Mouse (Mus musculus) urinary bladder, postnatal 10 days (tissue): Measurements from ENCODE around the gene Rasef.
"Not testable (repeated sequence)": the region's sequence is repeated elsewhere in the genome, so short reads cannot be mapped to it uniquely, and the experiment has no call there.

Experiments
- DNase-seq: peaks from one replicate; pipeline ENCODE4 v3.0.0; 2022; ENCODE audit warnings: low spot score

The Rasef gene

GRCm38 (mm10) chr4:73790260-73791185 is at the start of gene Rasef:
Gene Rasef (minus strand): TSS chr4:73790994.
- peak; percentile 20 for DNase-seq

- no peak for DNase-seq
Observed at GRCm38 (mm10) chr4:73826587-73826986, 35.8 kb upstream of the Rasef start.

GRCm38 (mm10) chr4:73791186-73791540 is 369 bp upstream of the Rasef start:
- no peak for DNase-seq

DNA sequence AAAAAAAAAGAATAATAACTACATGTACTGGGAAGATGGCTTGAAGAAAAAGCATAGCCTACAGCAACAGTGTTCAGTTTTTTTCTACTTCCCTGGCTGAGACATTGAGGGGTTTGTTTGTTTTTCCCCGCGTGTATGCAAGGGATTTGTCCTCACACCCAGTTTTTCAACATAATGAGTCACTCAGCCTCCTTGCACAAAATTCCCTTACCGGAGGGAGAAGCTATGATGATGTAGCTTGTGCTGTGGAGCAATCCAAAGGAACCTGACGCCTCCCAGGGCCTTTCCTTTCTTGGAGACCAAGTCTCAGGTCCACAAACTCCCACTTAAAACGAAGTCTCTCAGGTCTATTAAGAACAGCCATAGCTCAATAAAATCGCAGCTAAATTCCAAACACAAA is 1.3 kb downstream of the Rasef start:
- DNase-seq, result no peak

- DNase-seq, result no peak
Observed at GRCm38 (mm10) chr4:73788076-73788730, 2.6 kb downstream of the Rasef start.

GRCm38 (mm10) chr4:73784147-73784546 is 6.6 kb downstream of the Rasef start:
- DNase-seq, result no peak

- no peak for DNase-seq
Observed at GRCm38 (mm10) chr4:73781061-73781460, 9.7 kb downstream of the Rasef start.

DNA sequence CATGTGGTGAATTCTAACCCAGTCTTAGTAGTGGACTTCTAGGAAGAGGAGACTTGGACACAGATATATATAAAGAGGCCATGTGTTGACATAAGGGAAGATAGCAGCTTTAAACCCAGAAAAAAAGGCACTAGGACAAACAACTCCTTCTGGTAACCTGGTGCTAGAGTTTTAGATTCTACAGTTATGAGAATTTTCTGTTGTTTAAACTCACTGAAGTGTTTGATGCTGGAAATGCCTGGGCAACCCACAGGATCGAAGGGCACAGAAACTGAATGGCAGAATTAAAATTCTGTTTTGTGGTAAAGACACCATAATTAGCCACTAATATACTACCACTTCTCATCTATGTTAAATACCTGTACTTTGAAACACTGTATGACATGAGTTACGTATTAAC is 15.5 kb downstream of the Rasef start:
- no peak for DNase-seq

DNA sequence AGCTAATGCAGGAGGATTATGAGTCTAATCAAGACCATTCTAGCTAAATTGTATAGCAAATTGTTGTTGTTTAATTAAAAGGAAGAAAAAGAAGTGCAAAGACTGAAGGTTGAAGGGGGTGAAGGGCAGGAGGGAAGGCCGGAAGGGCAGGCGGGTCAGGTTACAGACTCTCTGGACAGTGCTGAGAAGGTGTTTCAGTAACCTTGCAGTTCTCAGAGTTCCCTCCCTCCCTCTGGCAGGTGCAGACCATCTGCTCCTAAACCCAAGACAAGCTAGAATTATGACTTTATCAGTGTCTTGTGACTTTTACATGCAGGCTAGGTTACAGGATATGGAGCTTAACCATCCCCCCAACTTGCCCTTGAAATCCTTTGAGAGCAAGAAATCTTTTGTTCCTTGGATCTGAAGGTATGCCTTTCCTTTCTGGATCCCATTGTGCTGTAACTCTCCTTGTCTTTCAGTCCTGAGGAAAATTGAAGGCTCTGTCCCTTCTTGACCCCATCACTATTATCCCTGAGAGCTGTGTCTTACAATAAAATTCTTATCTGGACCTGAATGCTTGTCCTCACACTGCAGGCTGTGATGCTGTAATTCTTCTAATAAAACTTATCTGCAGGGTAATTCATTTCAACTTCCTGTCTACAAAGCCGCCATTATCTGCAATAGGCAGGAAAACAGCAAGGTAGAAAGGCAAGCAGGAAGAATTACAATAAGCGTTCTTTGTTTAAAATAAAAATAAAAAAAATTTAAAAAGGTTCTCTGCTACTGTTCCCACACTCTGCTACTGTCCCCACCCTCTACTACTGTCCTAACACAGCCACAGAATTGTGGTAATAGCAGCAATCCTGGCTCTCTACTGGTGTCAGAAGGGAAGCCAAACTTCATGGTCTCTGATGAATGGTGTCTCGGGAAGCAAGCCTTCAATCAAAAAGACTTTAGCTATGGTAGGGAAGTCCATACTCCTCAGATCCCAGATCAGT is 16.7 kb downstream of the Rasef start:
- no peak for DNase-seq

- no peak for DNase-seq
Observed at GRCm38 (mm10) chr4:73772028-73772427, 18.8 kb downstream of the Rasef start.

DNA sequence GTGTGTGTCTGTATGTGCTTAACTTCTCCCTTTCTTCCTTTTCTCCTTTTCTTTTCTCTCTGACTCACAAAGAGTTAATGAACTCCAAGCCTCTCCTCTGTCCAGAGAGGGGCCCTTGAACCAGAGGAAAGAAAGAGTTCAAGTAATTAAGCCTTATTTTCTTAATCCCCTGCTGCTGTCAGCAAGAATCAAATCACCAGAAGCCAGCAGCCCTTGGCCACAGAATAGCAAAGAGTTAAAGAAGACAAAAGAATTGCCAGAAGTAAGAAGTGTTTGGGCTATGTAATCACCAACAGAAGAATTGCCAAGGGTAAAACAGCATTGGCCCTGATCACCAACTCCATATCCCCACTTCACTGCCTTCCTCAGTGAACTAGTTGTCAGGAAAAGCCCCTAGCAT is 20.2 kb downstream of the Rasef start:
- DNase-seq, result no peak

- DNase-seq, result no peak
Observed at GRCm38 (mm10) chr4:73768156-73768555, 22.6 kb downstream of the Rasef start.

GRCm38 (mm10) chr4:73748219-73748618 is 42.6 kb downstream of the Rasef start:
- no peak for DNase-seq

DNA sequence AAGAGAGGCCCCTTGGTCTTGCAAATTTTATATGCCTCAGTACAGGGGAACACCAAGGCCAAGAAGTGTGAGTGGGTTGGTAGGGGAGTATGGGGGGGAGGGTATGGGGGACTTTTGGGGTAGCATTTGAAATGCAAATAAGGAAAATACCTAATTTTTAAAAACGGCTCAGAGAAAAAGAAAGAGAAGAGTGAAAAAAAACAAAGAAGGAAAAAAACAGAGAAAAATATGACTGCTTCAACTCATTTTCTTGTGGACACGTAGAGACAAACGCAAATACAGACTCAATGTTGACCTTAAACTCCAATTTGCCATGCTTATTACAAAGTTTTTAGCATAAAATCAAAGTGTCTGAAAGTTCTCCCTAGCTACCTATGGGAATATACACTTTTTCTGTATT is 51.4 kb downstream of the Rasef start:
- no peak for DNase-seq

DNA sequence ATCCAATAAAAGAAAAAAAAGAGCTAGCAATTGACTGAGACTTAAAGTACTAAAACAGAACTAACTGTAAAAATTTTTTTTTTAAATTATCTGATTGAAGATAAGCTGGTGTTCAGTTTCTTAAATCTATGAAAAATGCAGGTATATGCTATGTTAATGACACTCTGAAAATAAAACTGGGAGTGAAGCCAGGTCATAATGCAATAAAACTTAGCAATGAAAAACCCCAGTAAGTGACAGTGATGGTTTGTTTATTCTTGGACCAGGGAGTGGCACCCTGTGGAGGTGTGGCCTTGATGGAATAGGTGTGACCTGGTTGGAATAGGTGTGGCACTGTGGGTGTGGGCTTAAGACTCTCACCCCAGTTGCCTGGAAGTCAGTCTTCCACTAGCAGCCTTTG is 71.0 kb downstream of the Rasef start:
- DNase-seq, result no peak

DNA sequence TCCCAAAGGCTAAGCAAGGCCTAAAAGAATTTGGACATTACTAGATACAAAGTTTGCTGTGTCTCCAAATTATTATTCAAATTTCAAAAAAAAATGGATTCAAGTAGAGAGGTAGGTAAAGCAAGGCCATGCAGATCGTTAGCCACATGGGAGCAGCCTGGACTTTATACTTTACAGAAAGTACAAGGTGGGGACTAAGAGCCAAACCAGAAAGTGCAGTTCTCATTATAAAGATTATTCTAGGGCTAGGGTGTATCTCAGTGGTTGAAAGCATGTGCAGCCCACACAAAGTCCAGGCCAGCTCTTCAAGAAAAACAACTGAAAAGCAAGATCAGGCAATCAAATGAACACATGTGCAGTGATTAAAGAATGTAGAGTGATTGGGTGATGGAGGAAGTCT is 72.0 kb downstream of the Rasef start:
- DNase-seq, result no peak

DNA sequence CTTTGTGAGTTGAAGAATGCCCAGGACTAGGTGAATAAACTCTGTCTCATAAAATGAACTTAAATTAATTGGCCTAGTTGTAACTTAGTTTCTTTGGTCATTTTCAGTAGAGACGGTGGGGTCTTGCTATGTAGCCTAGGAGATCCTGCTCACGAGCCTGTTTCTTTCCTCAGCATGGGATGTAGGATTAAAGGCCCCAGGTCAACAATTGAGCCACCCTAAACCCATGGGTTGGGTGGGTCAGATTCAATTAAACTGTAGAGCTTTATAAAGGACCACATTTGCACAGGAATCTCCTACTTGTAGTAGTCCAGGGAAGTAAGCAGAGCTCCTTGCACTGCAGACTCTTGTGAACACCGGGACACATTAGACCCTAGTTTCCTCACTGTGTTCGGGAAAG is 107.6 kb downstream of the Rasef start, which contains the start of gene Gm428:
Gene Gm428, plus strand, starts transcription at position 301 of the 400 bp plus-strand sequence.
- DNase-seq, result not testable (repeated sequence)

- not testable (repeated sequence) for DNase-seq
Observed at GRCm38 (mm10) chr4:73668054-73668453, 122.7 kb downstream of the Rasef start, which contains the start of gene Gm11239. Gene Gm11239 (plus strand): TSS chr4:73668354.
